Mouse (Mus musculus): ENCODE measurements at regions not wholly inside any gene's neighbourhood (a gene's known extent, or its start where the extent isn't known, plus 50 kb on each side); places are given as distances from the start of the nearest gene placed in this dataset.
A peak's percentile ranks its signal among the peaks of the same experiment; 100 is the strongest.

DNA sequence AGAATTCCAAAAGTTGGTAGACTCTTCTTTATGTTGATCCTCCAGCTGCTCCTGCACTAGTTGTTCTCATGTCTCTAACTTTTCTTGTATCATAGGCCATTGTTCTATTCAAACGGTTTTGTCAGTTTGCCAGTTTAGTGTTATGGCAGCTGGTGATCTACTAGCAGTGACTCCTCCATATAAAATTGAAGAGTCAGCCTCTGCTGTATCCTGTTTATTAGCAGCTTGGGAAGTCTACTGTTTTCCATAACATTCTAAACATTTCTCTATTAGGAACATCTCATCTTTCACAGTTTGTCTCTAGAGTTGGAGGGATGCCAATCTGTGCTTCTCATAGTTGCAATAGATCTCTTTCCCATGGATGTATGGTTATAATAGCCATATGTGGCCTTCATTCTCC is 58.6 kb downstream of the Drd1 start:
- no peak for DNase-seq (ENCODE audit: low read depth, low spot score)

DNA sequence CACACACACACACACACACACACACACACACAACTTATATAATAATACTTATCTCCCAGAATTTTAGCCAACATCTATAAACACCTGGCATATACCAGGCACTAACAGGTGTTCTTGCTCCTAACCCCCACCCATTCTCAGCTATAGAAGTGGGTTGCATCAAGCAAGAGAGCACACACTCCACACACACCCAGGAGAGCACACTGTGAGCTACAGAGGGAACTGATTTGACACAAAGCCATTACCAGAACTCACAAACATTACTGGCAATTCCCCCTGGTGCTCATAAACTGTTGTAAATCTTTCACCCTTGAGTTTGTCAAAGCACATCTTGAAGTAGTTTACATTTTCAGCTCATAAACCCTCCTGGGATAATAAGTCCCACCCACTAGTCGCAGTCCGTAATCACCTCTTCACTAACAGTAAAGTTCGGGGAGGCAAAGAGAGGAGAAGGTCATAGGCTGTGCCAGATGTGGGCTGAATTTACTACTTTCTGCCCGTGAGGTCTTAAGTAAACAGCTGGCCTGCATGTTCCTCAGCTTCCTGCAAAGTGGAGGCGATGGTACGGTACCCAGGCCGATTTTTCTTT is 62.5 kb downstream of the Drd1 start:
- DNase-seq (ENCODE audit: low read depth, low spot score), result peak; percentile 93

GRCm38 (mm10) chr13:53979226-53979625 is 76.3 kb downstream of the Drd1 start:
- no peak for DNase-seq (ENCODE audit: low read depth, low spot score)

DNA sequence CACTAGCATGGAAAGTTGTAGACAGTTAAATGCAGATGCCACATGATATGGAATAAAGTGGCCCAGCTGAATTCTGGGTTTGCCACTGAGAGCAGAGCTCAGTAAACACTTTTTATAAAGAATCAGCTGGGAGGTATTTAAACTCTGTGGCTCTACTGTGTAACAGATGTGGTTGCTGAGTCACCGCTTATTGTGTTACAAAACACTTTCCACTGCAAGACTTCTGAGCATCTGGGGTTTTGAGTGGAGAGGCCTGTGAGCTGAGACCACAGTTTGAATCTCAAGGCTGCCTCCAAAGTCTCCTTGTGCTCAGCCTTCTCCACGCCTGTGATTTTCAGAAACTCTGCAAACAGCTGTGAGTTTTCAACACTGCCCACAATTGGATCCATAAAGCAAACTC is 86.1 kb downstream of the Drd1 start:
- DNase-seq (ENCODE audit: low read depth, low spot score), result no peak

- no peak for DNase-seq (ENCODE audit: low read depth, low spot score)
These were observed 99.3 kb downstream of the Drd1 start for GRCm38 (mm10) chr13:53956167-53956566.

GRCm38 (mm10) chr13:53948056-53948455 is 107.4 kb downstream of the Drd1 start:
- peak; percentile 77 for DNase-seq (ENCODE audit: low read depth, low spot score)

- DNase-seq (ENCODE audit: low read depth, low spot score), result no peak
These were observed 109.8 kb downstream of the Drd1 start for GRCm38 (mm10) chr13:53945681-53946080.

- no peak for DNase-seq (ENCODE audit: low read depth, low spot score)
These were observed 114.3 kb downstream of the Drd1 start for GRCm38 (mm10) chr13:53941005-53941747.

DNA sequence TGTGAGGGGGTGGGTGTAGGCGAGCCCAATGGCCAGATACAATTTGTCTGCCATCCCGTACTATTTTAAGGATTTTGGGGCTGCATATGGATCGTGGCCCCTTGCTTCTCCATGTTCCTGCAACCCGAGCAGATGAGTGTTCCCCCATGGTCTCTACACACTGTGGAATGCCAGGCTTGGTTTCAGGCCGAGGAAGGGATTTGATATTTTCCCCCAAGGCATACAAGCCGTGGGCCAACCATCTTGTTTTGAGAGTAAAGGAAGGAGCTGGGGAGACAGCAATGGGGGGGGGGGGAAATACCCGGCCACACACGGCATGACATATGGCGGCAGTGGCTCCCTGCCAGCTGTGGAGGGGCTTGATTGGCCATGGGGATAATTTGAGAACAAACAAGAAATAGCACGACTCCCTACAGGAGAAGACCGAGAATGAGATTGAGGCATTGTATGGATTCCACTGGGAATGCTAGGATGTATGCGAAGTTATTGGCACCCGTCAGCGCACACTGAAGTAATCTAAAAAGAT is 120.3 kb downstream of the Drd1 start:
- no peak for DNase-seq (ENCODE audit: low read depth, low spot score)

DNA sequence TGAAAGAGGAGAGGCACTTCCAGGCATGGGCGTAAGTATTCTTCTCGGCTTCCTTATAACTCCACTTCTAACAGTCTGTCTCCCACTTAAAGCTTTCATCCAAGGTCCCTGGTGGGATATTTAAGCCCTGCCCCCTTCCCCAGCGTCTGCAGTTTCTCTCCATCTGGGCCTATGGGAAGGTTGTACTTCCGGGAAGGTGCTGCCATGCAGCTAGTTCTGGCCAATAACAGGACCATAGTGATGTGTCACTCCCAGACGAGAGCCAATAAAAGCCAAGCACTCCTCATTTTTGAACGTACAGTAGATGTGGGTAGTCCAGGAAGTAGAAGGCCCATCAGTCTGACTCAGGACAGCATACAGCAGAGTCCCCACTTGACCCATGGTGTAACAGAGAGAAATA is 121.0 kb downstream of the Drd1 start:
- DNase-seq (ENCODE audit: low read depth, low spot score), result no peak

- no peak for DNase-seq (ENCODE audit: low read depth, low spot score)
These were observed 129.4 kb downstream of the Drd1 start for GRCm38 (mm10) chr13:53926128-53926527.

DNA sequence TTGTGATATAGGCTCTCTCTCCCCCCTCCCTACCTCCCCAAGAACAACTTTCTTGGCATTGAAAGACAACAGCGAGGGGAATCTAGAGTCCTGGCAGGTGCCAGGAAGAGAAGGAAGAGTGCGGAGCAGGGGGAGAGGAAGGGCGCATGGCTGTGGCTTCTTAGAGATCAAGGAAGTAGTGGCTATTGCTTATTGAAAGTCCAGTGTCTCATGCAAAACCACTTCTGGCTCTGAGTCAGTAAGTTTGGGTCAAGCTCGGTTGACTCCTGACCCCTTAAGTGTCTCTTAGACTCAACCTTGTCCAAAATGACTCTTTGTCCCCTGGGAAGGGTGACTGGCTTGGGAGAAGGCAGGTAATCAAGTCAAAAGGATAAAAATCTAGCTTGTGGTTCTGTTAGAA is 131.1 kb downstream of the Drd1 start:
- no peak for DNase-seq (ENCODE audit: low read depth, low spot score)

- no peak for DNase-seq (ENCODE audit: low read depth, low spot score)
These were observed 131.7 kb downstream of the Drd1 start for GRCm38 (mm10) chr13:53923721-53924374.

DNA sequence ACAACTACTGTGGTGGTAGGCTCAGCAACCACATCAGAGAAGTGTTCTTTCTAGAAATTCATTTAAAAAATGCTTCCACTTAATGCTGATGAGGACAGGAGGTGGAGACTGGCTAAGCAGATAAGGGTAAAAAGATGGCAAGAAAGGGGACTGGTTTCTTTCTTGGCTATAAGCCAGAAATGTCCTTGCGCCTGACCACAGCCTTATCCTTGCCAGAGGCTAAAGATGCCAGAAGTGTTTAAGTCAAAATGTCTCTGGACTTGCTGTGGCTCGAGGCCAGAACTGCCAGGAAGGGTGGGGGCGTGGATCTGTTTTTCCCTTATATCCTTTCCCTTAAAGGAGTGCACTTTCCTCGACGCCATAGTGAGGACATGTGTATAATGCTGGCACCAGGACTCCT is 133.7 kb downstream of the Drd1 start:
- no peak for DNase-seq (ENCODE audit: low read depth, low spot score)

DNA sequence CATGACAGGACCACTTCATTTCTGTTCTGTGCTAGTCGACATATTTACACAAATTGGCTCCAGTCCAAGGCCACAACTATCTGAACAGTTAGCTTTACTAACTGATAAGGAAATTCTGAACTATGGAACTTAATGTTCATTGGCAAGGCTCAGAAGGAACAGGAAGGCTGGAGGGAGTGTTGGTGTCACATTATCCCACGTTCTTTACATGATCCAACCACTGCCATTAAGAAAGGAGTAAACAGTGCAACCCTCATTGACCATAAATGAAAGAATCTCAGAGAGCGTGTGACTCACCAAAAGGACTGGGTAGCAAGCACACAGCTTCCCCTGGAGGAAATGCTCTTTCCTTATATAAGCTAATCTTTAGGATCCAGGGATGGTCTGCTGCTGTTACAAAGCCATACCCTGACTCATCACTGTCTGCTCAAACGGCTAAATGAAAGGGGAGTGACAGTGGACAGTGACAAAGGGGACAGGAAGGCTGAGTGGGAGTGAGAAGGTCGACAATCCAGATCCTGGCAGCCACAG is 135.6 kb downstream of the Drd1 start:
- DNase-seq (ENCODE audit: low read depth, low spot score), result no peak

DNA sequence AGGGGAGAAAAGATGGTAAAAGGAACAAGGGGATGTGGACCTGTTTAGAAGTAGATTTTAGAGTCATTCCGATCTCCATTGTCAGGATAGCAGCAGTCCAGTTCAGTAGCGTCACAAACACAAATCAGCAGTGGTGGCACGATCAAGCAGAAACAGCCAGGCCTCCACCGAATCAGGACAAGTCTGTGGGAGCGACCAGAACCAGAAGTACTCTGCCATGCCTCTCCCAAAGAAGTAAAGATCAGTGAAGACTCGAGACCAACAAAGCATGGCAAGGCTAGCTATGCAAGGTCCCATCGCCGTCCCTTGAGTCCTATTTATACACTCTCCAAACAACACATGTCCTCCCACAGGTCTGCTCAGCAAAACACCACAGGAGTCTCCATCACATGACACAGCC is 140.0 kb downstream of the Drd1 start:
- DNase-seq (ENCODE audit: low read depth, low spot score), result no peak

DNA sequence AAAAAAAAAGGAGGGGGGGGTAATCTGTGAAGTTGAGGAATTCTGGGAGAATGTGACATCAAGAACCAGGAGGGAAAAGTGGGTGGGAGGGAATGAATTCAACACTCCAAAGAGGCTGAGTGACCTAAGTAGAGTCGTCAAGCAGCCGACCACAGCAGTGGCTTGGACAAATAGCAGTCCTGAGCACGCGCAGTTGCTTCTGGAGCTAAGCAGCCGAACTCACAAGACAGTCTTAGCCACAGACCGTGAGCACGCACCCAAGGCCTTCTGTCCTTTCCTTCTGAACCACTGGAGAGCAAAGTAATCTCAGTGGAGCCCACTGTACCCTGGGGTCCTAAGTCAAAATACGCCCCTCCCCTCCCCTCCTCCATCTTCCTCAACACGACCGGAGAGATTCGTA is 141.1 kb downstream of the Drd1 start:
- no peak for DNase-seq (ENCODE audit: low read depth, low spot score)

DNA sequence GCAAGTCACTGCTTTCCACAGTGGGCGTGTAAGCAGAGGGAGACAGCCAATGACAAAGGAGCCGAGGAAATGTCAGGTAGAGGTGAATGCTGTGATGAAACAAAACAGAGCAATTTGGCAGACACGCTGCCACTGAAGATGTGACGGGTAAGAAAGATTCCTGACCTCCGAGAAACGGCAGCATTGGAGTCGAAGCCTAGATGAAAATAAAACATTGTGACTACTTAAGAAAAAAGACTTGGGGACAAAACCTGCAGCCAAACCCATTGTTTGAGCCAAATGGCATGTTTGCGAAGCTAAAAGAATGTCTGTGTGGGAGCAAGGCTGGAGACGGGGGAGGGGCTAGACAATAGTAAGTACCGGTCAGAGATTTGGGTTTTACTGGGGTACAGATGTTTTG is 142.0 kb downstream of the Drd1 start:
- DNase-seq (ENCODE audit: low read depth, low spot score), result no peak

DNA sequence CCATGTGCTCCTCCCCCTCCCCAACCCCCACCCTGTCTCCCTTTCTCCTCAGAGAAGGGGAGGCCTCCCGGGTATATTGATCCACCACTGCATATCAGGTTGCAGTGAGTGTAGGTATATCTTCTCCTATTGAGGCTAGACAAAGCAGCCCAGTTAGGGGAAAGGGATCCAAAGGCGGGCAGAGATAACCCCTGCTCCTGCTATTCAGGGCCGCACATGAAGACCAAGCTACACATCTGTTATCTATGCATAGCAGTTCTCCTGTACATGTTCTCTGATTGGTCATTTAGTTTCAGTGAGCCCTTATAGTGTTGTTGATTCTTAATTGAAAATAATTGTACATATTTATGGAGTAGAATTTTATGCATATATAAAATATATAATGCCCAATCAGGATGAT is 143.7 kb downstream of the Drd1 start:
- no peak for DNase-seq (ENCODE audit: low read depth, low spot score)

DNA sequence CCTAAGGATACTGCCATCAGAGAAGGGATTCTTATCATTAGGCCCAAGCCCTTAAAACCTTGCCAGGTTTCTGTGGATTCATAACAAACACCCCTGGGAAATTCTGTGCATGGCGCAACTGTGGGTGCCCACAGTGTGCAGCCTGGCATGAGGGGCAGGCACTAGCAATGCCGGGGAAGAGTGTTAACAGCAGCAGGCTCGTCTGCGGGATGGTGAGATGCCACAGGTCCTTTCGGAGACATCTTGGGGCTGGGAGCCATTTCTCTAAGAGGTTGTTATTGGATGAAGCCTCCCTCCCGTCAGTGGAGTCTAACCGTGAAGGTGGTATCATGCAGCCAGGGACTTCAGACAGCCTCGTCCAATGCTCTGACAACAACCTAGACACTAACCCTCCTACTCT is 144.2 kb downstream of the Drd1 start:
- DNase-seq (ENCODE audit: low read depth, low spot score), result no peak

- DNase-seq (ENCODE audit: low read depth, low spot score), result no peak
These were observed 145.3 kb downstream of the Drd1 start for GRCm38 (mm10) chr13:53910251-53910650.

- DNase-seq (ENCODE audit: low read depth, low spot score), result no peak
These were observed 151.0 kb downstream of the Drd1 start for GRCm38 (mm10) chr13:53904471-53904870.

DNA sequence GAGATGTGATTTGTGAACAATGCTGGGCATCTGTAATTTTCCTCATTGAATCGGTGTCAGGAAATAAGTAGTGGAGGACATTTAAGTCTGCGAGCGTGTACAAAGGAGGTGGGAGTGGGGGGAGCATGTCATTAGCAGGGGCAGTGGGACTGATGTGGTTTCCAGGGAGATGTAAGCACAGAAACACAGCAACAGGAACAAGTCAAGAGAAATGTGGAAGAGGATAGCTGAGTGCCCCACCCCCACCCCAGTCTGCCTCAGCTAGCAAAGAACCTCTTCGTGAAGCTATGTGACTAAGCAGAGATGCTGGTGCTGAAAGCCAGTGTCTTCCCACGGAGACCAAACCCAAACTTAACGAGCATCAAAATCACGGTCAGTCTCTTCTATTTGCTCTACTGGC is 151.9 kb downstream of the Drd1 start:
- no peak for DNase-seq (ENCODE audit: low read depth, low spot score)

All from forelimb bud, embryonic 11.5 days (tissue).